Mouse (Mus musculus) layer of hippocampus, postnatal 36 days (tissue): ENCODE data around the gene Clcnkb. TPM values are rescaled to one million over a fixed set of nuclear protein-coding genes. Genes with fewer than 3 reads are reported as not detected.

Source experiments
- DNase-seq, 2 experiments: peaks; one replicate each; pipeline ENCODE4 v3.0.0; 2022
- total RNA-seq, 2 experiments: library from RNA; stranded (reverse); gene quantifications; 2 replicates each; pipeline ENCODE4 v1.2.3; 2021

Clcnkb gene
- total RNA-seq, 2 experiments from 2014 or later: not detected

DNA sequence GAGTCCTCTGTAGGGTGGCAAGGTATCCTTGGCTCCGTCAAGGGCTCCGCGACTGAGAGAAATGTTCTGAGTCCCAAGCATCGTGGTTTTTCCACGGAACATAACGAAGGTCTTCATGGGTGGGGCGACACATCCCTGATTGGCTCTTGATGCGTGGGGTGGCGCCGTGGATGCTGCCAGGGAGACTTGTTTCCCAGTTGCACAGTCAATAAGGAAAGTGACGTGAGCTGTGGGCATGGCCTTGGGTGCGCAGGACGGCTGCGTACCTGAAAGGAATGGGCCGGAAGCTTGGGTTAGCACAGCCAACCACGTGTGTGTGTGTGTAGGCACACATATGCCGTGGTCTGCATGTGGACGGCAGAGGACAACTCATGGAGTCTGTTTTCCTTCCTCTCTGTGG lies 17.4 kb upstream of the Clcnkb start:
- no peak for DNase-seq

DNA sequence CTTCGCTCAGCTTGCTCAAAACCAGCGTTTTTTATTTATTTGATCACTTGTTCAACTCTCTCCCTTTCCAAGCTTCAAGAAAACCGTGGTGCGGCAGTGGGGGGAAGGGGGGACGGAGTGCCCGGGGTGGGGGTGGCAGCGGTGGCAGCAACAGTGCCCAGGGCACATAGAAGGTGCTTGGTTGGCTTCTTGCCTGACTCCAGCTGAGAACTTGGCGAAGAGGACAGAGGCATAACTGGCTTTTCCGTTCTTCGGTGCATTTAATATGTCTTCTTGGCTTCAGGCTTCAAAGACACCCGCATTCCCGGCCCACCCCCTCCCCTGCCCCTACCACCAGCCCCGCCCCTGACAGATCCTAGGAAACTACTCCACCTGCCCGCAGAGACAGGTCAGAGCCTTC lies 16.9 kb upstream of the Clcnkb start:
- DNase-seq: no peak

DNA sequence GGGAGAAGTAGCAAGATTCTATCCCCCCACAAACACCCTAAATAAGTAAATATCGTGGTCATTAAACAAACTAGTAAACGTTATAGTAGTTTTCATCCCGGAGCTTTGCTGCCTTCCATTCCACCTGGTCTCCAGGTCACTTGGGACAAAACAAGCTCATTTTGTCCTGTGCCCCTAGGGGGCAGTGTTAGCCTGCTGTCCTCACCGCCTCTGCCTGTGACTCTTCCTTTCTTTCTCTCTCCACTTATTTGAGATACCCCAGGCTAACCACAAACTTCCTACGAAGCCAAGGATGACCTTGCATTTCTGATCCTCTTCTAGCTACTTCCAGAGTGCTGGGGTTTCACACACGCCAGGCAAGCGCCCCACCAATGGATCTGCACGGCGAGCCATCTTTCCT lies 15.2 kb upstream of the Clcnkb start:
- peak; percentile 46 to 64 for DNase-seq

DNA sequence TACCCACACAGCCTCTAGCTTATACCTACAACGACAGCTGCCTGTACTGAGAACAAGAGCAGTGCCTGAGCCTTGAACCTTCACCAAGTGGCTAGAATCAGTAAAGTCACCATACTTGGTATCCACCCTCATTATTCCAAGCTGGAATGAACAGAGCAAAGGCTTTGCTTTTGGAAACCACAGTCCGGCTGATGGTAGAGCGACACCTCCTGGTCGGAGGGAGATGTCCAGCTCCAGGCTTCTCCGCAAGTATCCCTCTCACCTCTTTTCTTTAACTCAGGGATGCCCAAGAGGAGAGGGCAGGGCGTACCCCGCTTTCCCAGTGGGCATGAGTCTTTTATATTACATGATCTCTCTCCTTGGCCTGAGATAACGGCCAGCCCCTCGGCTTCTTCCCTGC lies 14.0 kb upstream of the Clcnkb start:
- DNase-seq: no peak

DNA sequence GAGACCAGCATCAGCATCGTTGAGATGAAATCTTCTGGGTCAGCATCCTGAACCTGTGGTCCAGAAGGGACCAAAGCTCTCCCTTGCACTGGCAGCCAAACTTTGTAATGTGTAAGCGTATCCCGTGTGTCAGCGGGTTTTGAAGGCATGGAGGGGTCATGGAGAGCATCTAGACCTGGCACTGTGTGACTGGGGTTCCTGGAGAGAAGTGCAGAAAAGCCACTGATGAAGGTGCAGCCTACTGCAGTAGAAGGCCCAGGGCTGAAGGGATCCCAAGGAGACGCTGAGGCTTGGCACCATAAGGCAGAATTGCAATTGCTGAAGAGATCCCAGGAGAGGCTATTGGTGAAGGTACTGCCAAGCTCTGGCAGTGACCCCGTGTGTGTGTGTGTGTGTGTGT lies 13.6 kb upstream of the Clcnkb start:
- no peak for DNase-seq

DNA sequence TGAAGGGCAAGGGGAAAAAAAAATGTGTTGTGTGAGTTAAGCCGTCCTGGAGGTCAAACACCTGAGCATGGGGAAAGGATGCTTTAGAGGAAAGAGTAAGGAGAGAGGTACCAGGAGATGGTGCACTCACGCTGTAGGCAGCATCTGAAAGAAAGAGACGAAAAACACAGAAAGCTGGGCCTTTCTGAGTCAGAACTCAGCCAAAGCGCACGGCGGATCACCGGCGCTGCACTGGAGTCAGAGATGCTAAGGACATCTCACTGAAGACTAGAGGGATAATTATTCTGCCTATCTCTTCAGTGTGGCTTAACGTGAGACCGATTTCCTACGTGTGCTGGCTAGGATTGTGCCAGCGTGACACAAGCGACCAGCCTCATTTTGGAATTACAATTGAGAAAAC lies 12.1 kb upstream of the Clcnkb start:
- no peak for DNase-seq

DNA sequence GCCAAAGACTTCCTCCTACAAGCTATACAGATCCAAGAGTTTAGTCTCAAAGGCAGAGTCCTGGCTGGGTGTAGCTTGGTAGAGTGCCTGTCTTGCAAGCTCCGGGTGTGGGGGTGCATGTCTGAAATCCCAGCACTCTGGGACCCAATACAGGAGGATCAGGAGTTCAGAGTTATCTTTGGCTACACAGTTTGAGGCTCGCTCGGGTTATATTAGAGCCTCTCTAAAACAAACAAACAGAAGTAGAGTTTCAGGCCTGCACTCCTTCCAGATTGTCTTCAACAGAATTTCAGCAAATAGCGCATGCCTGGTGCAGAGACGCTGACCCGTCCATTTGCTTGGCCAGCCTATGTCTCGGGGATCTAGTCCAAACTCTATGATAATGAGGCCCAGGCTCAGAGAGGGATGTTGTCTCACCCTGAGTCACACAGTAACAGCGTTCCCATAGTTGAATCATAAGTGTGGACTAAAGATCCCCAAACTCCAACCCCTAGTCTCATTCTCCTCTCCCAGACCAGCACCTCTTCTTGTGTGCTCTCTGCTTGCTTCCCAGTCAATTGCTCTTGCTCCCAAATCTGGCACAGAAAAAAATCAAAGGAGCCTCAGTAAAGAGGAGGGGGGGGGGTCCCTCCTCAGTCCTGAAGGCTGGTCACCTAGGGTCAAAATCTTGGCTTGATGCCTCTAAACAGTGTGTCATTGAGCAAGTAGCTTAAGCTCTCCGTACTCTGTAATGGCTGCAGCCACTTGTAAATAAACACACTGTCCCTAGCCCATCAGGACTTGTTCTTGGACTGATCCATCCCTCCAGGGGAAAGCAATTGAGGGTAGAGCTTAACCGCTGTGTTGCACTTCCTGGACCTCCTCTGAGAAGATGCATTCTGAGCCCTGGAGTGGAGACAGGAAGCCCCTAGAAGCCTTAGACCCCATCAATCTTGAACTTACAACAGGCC lies 11.3 kb upstream of the Clcnkb start:
- DNase-seq: no peak

DNA sequence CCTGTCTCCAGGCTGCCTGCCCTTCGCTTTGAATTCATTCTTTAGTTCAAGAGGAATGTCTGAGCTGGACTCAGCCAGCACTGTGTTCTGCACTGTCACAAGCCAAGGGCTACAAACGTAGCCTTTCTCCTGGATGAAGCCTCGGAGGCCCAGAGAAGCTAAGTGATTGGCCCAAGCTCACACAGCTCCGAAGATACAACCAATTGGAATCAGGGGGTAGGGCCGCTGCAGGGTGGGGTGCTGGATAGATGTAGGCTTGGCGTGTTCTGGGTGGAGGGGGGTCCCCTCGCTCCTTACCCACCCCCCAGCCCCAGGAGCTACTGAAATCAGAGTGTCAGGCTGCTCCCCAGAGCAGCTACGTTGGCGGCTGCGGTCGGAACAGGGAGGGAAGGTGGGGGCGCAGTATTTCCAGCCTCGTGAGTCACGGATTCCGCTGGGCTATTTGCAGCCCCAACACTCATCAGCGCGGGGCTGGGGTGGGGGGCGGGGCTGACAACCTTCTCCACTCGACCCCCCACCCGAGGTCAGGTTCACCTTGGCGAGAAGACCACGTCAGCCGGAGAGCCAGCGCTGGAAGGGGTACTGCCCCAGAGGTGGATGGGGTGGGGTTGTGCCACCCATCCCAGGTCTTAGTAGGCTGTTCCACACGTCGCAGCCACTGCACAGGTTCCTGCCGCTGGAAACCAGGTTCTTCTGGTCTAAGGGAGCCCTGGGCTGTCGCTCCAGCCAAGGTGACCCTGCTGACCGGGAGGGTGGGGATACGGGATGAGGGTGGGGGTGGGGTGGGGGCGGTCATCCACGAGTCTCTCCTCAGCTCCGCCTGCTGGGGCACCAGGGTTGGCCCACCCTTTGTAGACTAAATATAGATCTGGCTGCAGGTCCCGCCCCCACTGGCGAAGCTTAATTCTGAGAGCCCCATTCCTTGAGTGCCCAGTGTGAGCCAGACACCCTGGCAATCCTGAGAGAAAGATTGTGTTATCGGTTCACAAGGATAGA lies 10.0 kb upstream of the Clcnkb start:
- DNase-seq: peak; percentile 59 to 61

DNA sequence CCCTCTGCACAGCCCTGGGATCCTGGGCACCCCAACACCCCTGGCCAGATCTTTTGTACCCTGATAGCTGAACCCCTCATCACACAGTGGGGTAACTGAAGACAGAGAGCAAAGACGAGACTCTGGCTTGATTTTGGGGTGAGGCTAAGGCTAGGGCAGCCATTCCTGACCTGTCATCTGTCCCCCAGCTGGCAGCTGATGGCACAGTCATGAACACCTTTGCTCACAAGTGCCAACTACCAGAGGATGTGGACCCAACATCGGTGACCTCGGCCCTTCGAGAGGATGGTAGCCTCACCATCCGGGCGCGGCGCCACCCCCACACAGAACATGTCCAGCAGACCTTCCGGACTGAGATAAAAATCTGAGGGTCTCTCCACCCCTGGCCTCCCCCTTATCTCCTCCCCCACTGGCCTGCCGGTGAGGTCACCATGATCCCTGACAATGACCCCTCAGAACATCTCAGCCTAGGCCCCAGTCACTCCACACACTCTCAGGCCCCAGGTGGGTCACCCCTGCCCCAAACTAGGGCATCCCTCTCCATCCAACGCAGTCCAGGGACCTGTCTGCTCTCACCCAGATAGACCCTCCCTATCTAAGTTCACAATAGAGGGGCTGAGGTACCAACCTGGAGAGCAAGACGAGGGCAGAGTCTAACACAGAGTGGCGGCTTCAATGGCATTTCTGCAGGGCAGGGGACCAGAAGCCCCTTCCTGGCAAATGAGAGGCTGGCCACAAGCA lies 8.0 kb upstream of the Clcnkb start:
- DNase-seq: no peak

DNA sequence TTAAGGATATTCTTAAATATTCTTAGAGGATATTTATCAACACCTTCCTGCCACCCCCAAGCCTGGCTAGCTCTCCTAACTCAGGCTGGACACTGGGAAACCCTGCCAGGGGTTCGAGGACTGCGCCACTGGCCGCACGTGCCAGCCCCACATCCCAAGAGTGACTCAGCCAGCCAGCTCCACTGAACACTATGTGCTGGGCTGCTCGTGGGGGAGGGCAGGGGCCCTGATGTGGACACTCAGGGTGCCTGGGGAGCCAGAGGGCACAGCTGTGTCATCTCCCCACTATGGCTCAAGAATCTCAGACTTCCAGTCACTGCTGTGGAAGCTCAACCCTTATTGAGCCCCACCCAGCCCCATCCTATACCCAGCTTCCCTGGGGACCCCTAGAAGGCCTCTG lies 7.5 kb upstream of the Clcnkb start:
- DNase-seq: no peak

DNA sequence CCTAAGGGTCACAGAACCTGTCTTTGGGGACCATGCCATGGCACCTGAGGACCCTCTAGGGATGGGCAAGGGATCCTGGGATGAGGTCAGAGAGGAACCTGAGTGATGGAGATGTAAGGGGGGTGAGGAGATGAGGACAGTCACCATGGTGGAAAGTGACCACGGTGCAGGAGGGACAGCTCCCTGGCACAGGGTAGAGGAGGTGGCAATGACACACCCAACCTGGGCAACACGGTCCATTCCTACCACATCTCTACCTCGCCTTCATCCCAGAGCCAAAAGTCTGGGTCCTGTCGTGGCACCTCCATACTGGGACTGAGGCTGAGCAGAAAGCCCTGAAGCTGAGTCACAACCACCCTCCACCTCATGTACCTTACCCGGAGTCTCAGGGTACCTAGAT lies 7.0 kb upstream of the Clcnkb start:
- DNase-seq: no peak

DNA sequence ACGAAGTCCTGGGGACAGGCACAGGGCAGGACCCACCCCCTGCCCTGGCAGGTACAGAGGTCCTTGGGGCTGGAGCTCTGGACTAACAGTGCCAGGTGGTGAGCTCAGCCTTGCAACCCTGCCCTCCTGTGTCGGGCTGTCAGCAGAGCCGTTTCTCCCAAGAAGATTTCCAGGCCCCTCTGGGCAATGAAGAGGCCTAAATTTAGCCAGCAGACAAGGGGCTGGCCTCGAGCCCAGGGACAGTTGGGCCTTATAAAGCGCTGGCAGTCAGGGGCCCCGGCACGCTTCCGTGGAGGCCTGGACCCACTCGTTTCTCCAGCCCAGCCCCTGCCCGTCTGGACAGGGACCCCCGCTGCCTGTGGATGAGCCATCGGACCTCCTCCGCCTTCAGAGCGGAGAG lies 5.6 kb upstream of the Clcnkb start:
- DNase-seq: no peak

DNA sequence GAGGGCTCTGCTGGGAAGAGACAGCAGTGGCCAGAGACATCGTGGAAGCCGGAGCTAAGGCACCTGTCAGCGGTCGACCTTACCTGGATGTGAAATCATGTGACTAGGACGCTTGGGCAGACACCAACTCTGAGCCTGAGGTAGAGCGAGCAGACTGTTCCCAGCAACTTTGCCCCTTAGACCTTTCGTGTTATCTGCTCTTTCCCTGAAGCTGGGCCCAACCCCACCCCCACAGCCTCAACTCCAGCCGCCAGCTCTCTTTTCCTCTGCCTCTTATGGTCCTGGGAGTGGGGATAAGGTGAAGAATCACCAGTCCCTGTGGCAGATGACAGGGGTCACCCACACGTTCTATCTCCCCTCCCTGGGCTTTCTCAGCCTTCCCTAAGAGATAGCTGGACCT lies 5.1 kb upstream of the Clcnkb start:
- no peak for DNase-seq

DNA sequence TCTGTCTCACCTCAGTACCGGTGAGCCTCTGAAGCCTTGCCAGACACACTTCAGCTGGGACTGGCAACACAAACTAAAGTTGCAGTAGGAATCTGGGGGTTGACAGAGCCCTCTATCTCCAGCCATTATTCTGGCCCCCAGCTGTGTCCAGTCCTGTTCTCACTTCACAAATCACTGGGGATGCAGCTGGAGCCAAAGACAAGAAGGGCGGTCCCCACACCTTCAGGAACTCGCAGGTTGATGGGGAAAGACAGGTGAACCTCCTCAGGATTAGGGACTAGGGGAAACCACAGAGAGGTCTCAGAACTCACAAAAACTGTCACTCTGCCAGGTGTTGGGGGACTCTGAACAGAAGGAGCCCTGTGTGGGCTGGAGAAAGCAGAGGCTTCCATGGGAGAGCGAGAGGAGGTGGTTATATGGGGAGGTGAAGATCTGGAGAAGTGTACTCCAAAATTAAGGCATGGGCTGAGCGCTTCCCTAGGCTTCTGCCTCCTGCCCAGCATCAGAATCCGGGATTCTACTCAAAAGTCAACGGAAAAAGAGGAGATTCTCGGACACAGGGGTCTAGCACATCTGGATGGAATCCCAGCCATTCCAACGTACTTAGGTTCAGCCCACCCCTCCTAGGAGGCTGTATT lies 4.5 kb upstream of the Clcnkb start, which contains the start of gene Hspb7:
Gene Hspb7, plus strand, starts transcription at position 588 of the 638 bp plus-strand sequence.
- DNase-seq: no peak

DNA sequence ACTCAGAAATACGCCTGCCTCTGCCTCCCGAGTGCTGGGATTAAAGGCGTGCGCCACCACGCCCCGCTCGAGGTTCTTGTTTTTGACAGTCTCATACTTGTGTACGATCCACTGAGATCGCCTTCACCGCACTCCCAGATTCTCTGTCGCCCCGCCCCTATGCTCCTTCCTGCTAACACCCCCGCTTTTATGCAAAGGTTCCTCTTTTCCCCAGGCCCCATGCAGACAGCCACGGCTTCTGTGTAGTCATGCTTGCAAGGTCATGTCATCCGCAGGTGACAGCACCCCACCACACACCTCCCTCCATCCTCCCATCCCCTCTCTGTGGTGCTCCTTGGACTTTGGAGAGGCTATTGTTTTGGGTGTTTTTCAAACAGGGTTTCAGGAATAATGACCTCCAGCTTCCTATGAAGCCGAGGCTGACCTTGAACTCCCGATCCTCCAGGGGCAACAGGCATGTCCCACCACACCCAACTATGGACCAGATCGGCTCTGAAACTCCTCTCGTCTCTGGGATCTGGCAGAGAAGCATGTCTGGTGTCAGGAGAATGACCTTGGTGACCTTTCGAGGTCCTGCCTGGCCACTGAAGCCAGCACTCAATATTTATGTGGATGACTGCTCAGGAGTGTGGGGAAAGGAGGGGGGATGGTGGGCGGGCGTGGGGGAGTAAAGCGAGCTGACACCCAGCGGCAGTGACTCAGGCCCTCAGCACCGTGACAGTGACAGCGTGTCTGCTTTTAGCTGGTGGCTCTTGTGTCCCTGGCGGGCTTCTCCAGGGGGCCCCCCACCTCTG lies 3.8 kb upstream of the Clcnkb start:
- no peak for DNase-seq

DNA sequence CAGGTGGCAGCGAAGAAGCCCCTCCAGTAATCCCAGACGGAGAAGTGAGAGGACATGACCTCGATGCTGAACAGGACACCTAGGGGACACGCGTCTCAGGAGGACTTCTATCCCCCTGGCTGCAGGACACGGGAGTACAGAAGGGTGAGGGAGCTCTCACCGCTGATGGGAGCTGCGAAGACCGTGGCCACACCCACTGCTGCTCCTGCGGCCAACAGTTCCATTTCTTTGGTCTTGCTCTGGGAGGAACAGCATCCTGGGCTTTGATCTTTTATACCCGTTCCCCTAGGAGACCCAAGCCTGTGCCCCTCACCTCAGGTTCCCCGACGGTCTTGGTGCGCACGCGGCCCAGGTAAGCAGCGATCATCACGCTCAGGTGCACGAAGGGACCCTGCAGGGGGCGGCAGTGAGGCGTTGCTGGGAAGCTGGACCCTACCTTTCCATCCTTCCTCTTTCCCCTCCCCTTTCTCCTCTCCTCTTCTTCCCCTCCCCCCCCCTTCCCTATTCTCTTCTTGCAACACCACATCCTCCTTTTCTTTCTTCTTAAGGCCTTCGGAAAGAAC lies 4.3 kb downstream of the Clcnkb start:
- DNase-seq: no peak

DNA sequence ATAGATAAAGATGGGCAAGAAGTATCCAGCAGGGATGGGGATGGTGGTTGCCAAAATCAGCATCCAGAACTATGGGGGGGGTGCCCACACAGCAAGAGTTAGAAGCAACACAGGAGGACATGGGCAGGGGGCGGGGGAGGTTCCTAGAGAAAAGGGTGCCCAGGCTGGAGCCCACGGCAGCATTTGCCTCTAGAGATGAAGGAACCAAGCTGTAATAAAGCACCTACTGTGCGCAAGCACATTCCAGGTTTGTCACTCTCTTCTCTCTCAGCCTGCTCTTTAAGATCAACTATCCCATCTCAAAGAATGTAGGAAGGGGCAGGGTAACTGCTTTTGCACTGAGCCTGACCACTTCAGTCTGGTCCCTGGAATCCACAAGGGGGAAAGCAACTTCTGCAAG lies 7.2 kb downstream of the Clcnkb start:
- DNase-seq: no peak

DNA sequence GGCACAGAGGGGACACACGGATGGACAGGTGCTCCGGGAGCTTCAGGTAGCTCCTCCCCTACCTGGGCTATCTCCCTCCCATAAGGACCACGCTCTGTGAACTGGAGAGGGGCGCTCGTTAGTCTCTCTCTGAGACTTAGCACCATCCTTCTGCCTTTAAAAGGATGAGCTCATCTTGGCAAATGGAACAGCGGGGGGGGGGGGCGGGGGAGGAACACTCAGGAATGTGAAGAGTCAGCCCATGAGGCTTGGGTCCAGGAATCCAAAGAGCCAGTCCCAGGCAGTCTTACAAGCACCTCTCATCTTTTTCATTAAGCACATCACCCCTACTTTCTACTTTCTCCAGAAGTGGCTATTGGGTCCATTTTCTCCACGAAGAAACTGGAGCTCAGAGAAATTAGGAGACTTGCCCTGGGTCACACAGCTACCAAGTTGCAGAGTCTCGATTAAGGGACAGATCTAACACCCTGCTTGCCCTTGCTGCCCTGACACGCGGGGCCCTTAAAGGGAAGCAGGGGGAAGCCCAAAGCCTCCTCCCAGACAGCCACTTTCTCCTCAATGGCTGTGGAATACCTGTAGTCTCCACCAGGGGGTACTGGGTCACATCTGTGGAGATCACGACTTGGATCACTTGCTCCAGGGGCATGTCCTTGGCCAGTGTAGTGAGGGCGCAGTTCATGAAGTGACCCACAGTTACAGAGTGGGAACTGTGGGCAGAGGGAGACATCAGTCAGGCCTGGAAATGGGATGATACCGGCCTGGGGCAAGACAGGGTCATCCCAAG lies 9.1 kb downstream of the Clcnkb start:
- DNase-seq: no peak

DNA sequence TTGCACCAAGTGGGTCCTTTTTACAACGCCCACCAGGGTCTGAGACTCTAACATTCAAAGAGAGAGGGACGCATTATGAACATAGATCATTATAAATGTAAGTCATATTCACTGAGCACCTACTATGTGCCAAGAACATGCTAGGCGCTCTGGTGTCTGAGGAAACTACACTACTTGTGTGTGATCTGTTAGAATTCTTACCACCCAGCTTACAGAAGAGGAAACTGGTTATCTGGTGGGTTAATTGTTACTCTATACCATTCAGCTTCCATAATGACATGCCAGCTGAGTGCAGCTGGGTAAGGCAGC lies 10.5 kb downstream of the Clcnkb start:
- no peak for DNase-seq
